Mouse (Mus musculus) cerebellum, adult 9-11 months (tissue): ENCODE measurements around the gene St8sia1.
"Not testable (repeated sequence)": the region's sequence is repeated elsewhere in the genome, so short reads cannot be mapped to it uniquely, and the experiment has no call there.

Source experiments
- DNase-seq: peaks from one replicate; pipeline ENCODE4 v3.0.0; 2022

The St8sia1 gene

GRCm38 (mm10) chr6:142964076-142964530 is at the start of gene St8sia1:
Gene St8sia1, minus strand, starts transcription at chr6:142964452.
- peak; percentile 85 for DNase-seq

GRCm38 (mm10) chr6:143012513-143013215 is 48.4 kb upstream of the St8sia1 start:
- no peak for DNase-seq

GRCm38 (mm10) chr6:143008865-143009264 is 44.6 kb upstream of the St8sia1 start:
- no peak for DNase-seq

GRCm38 (mm10) chr6:143005209-143005608 is 41.0 kb upstream of the St8sia1 start:
- not testable (repeated sequence) for DNase-seq

- no peak for DNase-seq
Measured at GRCm38 (mm10) chr6:143004801-143005200, 40.5 kb upstream of the St8sia1 start.

GRCm38 (mm10) chr6:142998221-142998999 is 34.2 kb upstream of the St8sia1 start:
- no peak for DNase-seq

GRCm38 (mm10) chr6:142996887-142997286 is 32.6 kb upstream of the St8sia1 start:
- no peak for DNase-seq

- no peak for DNase-seq
Measured at GRCm38 (mm10) chr6:142995567-142995966, 31.3 kb upstream of the St8sia1 start.

GRCm38 (mm10) chr6:142994821-142995220 is 30.6 kb upstream of the St8sia1 start:
- DNase-seq = no peak

- DNase-seq = no peak
Measured at GRCm38 (mm10) chr6:142993705-142994698, 29.8 kb upstream of the St8sia1 start.

- DNase-seq = no peak
Measured at GRCm38 (mm10) chr6:142992971-142993370, 28.7 kb upstream of the St8sia1 start.

- no peak for DNase-seq
Measured at GRCm38 (mm10) chr6:142992099-142992498, 27.8 kb upstream of the St8sia1 start.

GRCm38 (mm10) chr6:142991391-142992059 is 27.3 kb upstream of the St8sia1 start:
- no peak for DNase-seq

GRCm38 (mm10) chr6:142990516-142990915 is 26.3 kb upstream of the St8sia1 start:
- no peak for DNase-seq

GRCm38 (mm10) chr6:142989495-142989894 is 25.2 kb upstream of the St8sia1 start:
- DNase-seq = no peak

GRCm38 (mm10) chr6:142988753-142989152 is 24.5 kb upstream of the St8sia1 start:
- peak; percentile 36 for DNase-seq

GRCm38 (mm10) chr6:142988231-142988630 is 24.0 kb upstream of the St8sia1 start:
- no peak for DNase-seq

GRCm38 (mm10) chr6:142987616-142988015 is 23.4 kb upstream of the St8sia1 start:
- no peak for DNase-seq

GRCm38 (mm10) chr6:142986706-142987105 is 22.5 kb upstream of the St8sia1 start:
- not testable (repeated sequence) for DNase-seq

GRCm38 (mm10) chr6:142985561-142986238 is 21.4 kb upstream of the St8sia1 start:
- not testable (repeated sequence) for DNase-seq
